Mouse (Mus musculus): ENCODE measurements at regions not wholly inside any gene's neighbourhood (a gene's known extent, or its start where the extent isn't known, plus 50 kb on each side); places are given as distances from the start of the nearest gene placed in this dataset.

DNA sequence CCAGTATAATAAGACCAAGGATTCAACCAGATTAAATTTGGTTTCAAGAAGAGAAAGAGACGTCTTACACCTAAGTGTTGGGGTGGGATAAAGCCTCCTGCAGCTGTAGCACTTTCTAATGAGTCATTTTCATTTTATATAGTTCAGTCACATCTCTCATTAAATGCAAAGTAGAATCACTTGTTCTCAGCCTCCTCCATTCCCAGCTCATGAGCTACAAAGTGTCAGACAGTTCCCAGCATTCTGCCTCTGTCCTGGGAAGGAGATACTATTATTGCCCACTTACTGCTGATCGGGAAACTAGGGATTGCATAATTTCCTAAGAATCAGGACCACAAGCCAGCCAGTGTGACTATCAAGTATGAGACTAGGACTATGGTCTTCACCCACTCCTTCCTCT is 158.9 kb downstream of the Tph2 start:
- no peak for DNase-seq

DNA sequence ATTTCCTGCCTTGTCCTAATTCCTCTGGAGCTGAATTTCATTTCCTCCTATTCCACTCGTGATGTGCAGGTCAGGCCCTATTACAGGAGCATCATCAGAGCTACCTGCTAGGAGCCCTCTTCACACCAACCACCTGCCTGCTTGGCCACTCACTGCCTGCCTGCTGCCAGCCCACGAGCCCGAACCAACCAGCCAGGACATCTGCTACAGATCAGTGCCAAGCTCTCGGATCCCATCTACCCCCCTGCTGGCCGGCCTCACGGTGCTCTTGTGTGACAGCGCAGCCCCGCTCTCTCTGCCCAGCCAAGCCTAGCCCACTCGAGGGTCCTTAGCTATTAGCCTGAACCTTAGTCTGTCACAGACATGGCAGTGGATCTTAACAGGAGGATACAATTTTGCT is 165.4 kb downstream of the Tph2 start:
- no peak for DNase-seq

DNA sequence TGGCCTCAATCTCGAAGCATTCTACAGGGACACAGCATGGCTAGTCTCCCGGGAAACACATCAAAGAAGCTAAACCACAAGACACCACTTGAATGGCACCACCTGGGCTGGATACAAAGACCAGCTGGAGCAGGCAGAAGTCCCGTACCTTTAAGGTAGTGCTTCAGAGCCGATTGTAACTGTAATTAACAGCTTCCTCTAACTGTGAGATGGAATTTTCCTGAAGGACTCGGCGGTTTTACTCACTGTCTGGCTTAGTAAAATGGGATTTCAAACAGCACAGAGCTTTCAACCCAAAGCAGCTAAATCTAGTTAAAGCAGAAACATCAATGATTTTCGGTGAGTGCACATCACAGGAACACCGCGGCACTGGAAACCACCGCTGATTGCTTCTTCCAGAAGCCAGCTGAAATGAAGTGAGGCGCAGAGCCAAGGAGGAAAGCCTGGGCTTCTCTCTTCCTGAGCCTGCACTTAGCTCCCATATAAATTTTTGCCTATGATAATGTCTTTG is 171.3 kb downstream of the Tph2 start:
- no peak for DNase-seq

DNA sequence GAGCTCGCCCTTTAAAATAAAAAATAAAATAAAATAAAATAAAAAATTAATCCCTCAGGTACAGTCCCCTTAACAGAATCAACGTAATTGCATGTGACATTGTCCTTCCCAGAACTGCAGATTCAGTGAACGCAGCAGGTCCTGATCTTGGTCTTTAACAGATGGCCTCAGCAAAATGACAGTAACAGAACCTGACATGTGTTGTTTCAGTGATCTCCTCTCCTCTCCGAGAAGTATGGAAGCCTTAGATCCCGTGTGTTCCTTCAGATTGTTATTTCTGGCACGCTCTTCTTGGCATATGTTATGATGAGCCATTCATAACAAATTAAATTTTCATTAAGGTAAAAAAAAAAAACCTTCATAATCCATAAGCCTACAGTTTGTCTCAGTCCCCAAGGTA is 171.9 kb downstream of the Tph2 start:
- DNase-seq: no peak

DNA sequence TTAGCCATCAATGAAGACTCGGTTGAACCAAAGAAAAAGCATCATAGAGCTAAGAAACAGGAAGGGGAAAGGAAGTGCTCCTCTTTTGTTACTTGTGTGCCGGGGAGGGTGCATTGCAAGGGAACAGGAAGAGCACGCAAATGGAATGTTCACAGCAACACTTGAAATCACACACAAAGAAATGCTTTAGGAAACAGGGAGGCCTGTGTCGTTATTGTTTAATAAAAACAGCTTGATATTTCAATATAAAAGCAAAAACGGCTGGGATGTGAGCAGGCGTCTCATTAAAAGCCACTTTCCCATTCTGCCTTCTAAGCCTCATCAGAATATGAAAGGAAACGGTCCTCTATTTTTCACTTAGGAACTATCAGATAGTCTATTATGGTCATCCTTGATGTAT is 172.5 kb downstream of the Tph2 start:
- no peak for DNase-seq

DNA sequence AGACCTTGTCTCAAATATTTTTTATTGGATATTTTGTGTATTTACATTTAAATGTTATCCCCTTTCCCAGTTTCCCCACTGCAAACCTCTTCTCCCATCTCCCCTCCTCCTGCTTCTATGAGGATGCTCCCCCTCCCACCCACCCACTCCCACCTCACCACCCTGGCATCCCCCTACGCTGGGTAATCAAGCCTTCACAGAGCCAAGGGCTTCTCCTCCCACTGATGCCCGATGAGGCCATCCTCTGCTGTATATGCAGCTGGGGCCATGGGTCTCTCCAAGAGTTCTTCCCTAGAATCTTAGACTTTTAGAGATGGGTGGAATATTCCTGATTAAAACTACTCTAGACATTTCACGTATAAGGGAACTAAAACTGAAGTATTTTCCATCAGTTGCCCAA is 172.9 kb downstream of the Tph2 start:
- DNase-seq: no peak

DNA sequence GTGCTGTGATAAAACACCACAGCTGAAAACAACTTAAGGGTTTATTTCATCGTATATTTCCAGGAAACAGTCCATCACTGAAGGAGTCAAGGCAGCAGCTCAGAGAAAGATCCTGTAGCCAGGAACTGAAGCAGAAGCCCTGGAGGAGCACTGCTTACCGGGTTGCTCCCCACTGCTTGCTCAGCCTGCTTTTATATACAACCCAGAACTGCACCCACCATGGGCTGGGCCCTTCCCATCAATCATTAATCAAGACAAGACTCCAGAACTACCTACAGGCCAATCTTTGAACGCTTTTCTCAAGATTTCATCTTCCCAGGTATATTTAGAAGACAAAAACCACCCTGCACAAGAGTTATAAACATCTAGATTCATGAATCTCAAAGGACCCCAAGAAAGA is 188.4 kb downstream of the Tph2 start:
- no peak for DNase-seq

DNA sequence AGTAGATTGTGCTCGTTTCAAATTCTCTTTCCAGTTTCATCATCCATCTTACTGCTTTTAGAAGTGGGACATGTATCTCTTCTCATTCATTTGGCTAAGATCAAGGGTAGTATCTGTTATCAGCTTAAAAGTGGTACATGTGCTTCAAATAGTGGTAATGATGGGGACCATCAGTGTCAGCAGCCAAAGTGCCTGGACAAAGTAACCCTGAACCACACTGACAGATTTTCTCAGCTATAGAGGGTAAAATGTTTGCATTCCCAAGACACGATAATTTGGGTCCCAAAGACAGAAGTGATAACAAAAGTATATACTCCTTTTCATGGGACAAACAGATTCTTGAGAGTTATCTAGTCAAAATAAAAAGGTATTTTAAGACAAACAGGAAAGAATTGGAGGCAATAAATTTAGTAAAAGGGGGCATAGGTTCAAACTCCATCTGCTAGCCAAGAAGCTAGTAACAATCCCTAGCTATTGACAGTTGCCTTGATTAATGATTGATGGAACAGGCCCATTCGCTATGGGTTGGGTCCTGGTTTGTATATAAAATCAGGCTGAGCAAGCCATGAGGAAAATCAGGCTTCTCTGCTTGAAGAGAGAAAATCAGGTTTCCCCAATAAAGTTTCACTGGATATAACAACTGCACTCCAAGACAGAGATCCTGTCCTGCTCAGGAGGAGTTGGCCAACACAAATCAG is 189.5 kb downstream of the Tph2 start:
- DNase-seq: no peak

DNA sequence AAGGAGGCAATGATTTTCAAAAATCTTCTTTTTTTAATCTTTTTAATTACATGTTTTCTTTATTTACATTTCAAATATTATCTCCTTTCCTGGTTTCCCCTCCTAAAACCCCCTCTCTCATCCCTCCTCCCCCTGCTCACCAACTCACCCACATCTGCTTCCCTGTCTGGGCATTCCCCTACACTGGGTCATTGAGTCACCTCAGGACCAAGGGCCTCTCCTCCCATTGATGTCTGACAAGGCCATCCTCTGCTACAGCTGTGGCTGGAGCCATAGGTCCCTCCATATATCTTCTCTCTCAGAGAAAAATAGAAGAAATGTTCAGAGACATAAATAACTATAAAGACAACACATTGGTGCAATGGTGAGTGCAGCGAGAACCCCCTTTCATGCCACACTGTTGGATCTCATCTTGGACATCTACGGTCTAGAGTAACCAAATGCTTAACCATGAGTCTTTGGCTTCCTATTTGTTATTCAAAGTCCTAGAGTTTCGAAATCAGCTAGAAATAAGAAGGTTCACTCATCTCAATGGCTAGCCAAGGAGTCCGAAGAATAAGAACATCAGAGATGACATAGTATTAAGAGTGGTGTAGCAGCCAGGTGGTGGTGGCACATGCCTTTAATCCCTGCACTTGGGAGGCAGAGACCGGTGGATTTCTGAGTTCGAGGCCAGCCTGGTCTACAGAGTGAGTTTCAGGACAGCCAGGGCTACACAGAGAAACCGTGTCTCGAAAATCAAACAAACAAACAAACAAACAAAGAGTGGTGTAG is 186.5 kb upstream of the Trhde start:
- DNase-seq: no peak

DNA sequence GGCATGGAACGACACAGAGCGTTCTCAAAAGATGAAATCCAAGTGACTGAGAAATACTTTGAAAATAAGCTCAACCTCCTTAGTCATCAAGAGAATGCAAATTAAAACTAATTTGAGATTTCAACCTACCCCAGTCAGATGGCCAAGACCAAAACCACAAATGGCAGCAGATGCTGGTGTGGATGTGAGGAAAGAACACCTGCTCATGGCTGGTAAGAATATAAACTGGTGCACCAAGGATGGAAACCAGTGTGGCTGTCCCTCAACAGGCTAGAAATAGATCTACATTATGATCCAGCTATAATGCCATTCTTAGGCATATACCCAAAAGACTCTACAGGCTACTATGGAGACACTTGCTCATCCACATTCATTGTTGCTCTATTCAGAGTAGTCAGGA is 170.3 kb upstream of the Trhde start:
- DNase-seq: no peak

DNA sequence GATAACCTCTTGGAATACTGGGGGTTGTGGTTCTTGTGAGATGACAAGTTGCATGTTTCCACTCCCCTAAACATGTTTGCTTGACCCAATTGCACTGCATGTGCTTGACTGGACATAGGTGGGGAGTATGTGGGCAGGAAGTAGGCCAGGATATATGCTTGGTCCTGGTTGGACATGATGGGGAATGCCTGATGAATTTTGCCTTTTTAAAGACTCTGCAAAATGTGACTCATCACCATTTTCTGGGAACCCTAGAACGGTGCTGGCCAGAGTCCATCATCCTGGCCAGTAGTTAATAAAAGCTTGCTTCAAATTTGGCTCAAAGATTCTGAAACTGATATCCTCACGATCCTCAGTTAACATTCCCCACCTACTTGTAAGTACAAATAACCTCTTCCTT is 161.5 kb upstream of the Trhde start:
- no peak for DNase-seq

DNA sequence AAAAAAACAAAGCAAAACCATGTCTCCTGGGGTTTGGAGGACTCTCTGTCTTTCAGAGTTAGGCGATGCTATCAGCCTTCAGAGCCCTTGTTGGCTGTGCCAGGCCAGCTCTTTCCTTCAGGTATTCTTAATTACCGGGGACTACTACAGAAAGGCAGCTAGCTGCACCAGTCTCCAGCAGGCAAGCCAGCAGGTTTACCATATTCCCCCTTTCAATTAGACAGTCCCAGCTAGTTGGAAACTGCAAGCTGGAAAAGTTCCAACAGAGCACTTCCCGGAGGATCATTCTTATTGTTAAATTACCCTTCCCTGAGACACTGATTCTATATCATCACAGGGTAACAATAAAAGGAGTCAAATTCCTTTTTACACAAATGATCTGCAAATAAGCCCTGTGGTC is 155.8 kb upstream of the Trhde start:
- no peak for DNase-seq

DNA sequence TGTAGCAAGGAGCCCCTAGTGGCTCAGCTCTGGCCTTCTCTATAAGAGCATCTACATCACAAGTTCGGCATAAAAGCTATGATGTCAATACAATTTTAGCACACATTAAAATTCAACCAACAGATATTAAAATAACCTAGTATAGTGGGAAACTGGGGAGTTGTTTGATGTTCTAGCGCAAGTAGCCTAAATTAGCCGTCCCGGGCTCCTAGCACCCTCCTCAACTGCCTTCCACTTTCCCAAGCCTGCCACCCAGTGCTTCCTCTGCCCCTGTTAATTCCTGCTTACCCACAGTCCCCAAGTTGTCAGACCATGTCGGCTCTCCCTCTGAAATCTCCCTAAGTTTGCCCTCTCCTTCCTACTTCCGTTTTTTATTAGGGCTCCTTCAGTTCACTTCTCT is 154.2 kb upstream of the Trhde start:
- DNase-seq: no peak

DNA sequence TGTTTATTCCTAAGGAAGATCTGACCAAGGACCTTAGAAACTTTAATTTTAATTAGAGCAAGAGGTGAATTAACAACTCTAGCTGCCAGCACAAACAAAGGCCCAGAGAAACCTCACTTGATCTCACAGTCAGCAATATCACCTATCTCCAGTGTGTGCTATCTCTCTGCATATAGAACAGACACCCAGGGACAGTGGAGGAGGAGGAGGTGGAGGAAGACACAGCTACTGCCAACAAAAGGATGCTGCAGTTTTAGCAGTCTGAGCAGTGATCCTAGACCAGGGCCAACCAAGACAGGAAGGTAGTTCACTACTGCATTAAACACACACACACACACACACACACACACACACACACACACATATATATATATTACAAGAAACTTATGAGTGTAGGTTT is 153.5 kb upstream of the Trhde start:
- DNase-seq: no peak

DNA sequence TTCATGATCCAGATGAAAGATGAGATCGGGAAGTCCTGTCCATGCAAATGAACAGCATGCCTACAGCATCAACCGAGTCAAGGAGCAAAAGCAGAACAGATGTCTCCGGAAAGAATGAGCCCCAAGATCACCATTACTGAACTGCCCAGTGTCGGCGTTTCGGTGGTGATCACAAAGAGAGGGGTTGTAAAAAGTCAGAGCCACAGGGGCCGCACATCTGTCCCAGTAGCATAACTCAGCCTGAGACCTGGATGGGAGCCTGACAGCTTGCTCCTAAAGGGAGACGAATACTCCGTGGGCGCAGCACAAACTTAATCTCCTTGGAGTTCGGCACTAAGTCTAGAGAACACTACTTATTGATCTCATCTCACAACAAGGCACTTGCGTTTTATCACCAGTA is 151.3 kb upstream of the Trhde start:
- no peak for DNase-seq

DNA sequence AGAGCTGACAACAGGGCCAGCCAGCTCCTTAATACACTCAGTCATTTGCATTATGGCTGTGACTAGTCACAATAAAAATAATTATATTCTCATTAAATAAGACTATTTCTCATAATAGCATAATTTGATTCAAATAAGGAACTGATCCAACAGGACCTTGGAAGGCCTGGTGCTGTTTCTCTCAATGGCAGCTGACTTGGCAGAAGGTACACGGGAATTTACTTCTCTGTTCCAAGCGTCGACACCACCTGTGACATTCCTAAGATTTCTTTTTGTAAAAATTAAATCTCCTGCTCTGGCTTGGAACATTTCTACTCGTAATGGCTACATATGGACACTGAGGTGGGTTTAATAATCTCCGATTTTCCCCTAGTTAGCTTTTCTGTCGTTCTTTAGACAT is 147.1 kb upstream of the Trhde start:
- DNase-seq: no peak

DNA sequence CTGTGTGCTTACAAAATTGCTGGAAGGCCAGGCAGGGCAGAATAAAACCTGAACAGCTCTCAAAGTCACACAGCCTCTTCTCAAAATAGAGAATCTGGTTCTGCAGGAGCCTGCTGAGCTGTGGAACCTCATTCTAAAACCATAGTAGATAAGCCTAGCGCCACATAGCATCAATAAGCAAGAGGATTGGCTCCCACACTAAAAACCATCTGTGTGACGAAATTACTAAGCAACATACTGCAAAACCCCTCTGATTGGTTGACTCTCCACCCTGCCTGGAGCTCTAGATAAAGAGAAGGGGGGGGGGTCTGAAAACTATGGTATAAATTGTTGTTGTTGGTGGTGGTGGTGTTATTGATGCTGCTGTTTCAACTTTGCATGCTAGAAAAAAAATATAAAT is 122.6 kb upstream of the Trhde start:
- no peak for DNase-seq

DNA sequence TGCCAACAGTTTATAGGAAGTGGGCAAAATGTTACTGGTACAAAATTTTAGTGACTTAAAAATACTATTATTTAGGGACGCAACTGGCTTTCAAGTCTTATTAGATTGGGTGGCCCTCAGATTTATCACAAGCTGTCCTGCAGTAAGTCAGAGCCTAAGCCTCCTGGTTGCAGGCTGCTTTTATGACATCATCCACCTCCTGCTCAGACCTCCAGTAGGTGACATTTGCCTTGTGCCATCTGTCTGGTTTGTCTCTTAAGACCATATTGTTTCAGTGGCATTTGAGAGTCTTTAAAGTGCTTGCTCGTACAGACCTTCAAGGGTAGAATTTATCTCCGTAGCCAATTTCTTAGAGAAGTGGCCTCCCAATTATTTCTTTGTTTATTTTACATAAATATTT is 111.9 kb upstream of the Trhde start:
- DNase-seq: no peak

DNA sequence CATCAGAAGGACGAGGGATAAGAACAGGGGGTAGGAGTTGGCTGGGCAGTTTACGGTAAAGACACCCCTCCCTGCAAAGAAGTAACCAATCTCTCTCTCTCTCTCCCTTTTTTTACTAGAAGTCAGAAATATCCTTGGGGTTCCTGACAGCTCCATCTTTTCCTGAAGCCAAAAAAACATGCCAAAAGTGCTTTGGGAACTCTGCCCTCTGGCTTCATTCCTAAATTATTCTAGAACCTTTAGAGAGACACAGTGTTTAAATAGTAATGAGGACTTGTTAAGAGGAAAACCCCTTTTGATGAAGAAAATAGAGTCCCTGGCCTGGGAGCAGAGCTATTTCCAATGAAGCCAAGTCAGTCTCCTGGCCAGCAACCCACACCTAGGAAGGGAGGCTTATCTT is 89.8 kb upstream of the Trhde start:
- no peak for DNase-seq

DNA sequence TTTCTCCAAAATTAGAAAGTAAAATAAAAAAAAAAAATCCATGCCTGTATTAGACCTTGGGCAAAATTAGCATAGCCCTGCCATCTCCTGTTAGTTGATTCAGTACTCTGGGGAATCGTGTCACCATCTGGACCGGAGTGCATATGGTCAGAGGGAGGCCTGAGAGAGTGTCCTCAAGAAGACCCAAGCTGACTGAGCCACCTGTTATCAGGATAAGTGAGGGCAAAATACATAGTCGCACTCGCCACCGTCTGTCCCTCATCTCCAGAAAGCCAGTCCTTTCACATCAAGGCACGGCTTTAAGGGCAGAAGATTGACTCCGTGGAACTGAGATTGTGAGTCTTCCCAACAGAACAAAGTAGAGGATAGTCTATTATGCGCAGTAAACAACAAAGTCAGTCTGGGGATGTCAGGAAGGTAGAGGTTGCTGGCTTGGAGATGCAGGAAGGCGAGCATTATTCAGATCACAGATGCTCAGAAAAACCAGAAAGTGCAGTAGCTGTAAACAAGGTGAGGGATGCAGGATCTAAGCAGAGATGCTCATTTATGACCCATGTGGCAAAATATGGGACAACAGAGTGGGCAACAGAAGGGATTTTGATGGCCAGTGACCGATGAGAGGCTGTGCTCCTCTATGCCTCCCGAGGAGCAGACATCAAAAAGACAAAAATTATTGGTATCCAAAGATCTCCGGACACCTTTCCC is 88.8 kb upstream of the Trhde start:
- DNase-seq: no peak

DNA sequence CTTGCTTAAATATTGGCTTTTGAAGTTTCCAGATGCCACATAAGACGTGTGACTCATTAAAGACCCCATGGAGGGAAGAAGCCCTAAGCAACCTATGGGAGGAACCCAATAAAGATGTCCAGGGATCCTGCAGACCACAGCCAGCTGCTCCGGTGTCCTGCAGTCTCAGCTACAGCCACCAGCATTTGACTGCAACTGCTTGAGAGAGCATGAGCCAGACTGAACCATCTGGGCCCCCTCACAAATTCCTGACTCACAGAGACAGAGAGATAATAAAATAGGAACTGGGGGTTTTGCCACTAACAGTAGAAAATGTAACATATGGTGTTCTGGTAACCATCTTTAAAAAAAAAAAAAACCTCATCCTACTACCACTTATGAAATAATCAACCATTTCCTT is 69.1 kb upstream of the Trhde start:
- DNase-seq: peak; percentile 14

DNA sequence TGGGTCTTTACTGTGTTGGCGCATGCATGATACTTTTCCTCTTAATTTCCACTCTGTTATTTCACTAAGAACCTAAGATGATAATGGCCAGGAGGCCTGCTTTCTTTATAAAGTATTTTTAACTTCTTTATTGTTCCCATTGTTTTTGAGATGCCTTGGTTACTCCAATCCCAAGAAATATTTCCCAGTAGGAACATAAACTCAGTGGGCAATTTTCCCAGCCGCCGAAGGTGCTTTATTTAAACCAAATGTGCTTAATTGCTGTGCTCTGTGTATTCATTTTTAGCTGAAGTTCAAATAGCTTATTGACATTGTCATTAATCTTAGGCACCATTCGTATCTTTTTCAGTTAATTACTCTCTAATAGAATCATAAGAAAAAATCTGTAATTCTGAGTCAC is 55.1 kb upstream of the Trhde start:
- peak; percentile 28 for DNase-seq

DNA sequence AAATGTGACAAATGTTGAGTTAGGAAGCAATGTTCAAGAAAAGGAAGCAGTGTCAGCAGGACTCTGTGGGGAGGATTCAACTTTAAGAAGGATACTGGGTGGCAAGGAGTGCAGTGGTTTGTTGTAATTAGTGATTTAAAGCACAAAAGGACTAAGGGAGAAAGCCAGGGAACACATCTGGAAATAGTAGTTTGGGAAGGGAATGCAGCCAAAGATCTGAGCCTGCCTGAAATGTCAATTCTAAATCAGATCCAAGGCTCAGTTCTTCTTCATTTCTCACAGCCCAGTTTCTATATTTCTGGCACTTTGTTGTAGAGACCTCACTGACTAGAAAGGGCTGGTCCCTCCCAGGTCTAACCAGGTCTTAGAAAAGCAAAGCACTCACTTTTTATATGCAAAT is 50.6 kb upstream of the Trhde start:
- no peak for DNase-seq
